35 mouse cellular contexts compared by ENCODE assay signal in the genomic region with DNA sequence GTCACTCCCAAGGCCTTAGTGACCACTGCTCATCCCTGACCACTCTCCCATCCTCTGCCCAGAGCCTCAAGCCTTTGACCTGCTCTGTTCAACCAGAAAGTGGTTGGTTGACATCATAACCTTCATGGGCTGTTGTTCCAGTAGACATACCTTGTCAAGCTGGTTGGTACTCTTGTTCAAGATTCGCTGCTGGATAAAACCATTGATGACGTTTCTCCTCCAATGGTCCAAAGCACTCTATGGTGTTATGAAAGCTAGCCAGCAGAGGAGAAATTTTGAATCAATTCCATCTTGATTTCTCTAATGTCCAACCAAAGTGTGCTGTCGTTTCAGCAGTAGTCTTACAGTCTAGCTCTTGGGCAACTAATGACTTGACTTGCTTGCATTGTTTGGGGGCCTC.
"Had no signal": no experiment of that assay in that cellular context is flagged by ENCODE, and none has a peak within 500 bp of the region (broad histone marks: within the 10 kb centered on the region; RNA-seq: fewer than 3 reads in every experiment).

No protein-coding gene starts in this region.

- ATAC-seq: hindbrain, embryonic 16.5 days; hindbrain, postnatal 0 days; inflammation-experienced regulatory T-cells, adult 6 months; intestine, embryonic 15.5 days; intestine, embryonic 16.5 days; intestine, postnatal 0 days had no signal

- H3K4me3 ChIP-seq: heart, embryonic 10.5 days; heart, embryonic 12.5 days; heart, embryonic 13.5 days; heart, embryonic 15.5 days; hindbrain, embryonic 10.5 days; hindbrain, embryonic 12.5 days; hindbrain, embryonic 13.5 days; hindbrain, embryonic 15.5 days; intestine, embryonic 15.5 days; kidney, embryonic 15.5 days; layer of hippocampus, adult 2 months had no signal

- H3K9ac ChIP-seq: heart, embryonic 12.5 days; heart, embryonic 13.5 days; heart, embryonic 15.5 days; hindbrain, embryonic 12.5 days; hindbrain, embryonic 13.5 days; hindbrain, embryonic 14.5 days; hindbrain, embryonic 15.5 days; intestine, embryonic 15.5 days; kidney, embryonic 15.5 days had no signal

- H3K4me2 ChIP-seq: heart, embryonic 11.5 days; heart, embryonic 12.5 days; heart, embryonic 13.5 days; heart, embryonic 15.5 days; hindbrain, embryonic 12.5 days; hindbrain, embryonic 13.5 days; hindbrain, embryonic 14.5 days; hindbrain, embryonic 15.5 days; intestine, embryonic 15.5 days; kidney, embryonic 15.5 days had no signal

- H3K36me3 ChIP-seq: heart, embryonic 12.5 days; heart, embryonic 15.5 days; hindbrain, embryonic 12.5 days; hindbrain, embryonic 13.5 days; hindbrain, embryonic 15.5 days; intestine, embryonic 15.5 days; kidney, embryonic 15.5 days had no signal

- DNase-seq: heart, postnatal 10 days; heart, postnatal 14 days; heart, postnatal 36 days; heart, postnatal 4 days; kidney, adult 11 months; kidney, adult 18-20 months; kidney, adult 2 months; kidney, adult 8-10 months; kidney, adult 9 months; kidney, postnatal 10 days; kidney, postnatal 14 days; kidney, postnatal 25 days; kidney, postnatal 36 days; kidney, postnatal 4 days; layer of hippocampus, adult 9-11 months; layer of hippocampus, postnatal 36 days had no signal

- H3K27me3 ChIP-seq: heart, embryonic 12.5 days; heart, embryonic 13.5 days; heart, embryonic 15.5 days; hindbrain, embryonic 12.5 days; hindbrain, embryonic 13.5 days; hindbrain, embryonic 15.5 days; intestine, embryonic 15.5 days; kidney, embryonic 15.5 days had no signal

- H3K27ac ChIP-seq: heart, embryonic 10.5 days; heart, embryonic 13.5 days; heart, embryonic 15.5 days; hindbrain, embryonic 10.5 days; hindbrain, embryonic 12.5 days; hindbrain, embryonic 13.5 days; hindbrain, embryonic 14.5 days; hindbrain, embryonic 15.5 days; hindbrain, postnatal 0 days; intestine, embryonic 15.5 days; kidney, embryonic 15.5 days; kidney, postnatal 0 days; layer of hippocampus, adult 2 months had no signal

- H3K9me3 ChIP-seq: heart, embryonic 10.5 days; heart, embryonic 12.5 days; heart, embryonic 13.5 days; heart, embryonic 15.5 days; hindbrain, embryonic 10.5 days; hindbrain, embryonic 12.5 days; hindbrain, embryonic 13.5 days; hindbrain, embryonic 15.5 days; intestine, embryonic 15.5 days; kidney, embryonic 15.5 days had no signal
